Mouse (Mus musculus) heart, postnatal 0 days (tissue): ENCODE measurements around the gene Fancf.

Experiments
- CTCF ChIP-seq: IDR thresholded peaks from 2 replicates; pipeline ENCODE4 v1.5.1; 2016; ENCODE audit warnings: antibody characterized with exemption, control low read depth, low read depth
- EP300 ChIP-seq: IDR thresholded peaks from 2 replicates; pipeline ENCODE4 v1.6.1; 2016; ENCODE audit warnings: antibody characterized with exemption, low read depth

DNA sequence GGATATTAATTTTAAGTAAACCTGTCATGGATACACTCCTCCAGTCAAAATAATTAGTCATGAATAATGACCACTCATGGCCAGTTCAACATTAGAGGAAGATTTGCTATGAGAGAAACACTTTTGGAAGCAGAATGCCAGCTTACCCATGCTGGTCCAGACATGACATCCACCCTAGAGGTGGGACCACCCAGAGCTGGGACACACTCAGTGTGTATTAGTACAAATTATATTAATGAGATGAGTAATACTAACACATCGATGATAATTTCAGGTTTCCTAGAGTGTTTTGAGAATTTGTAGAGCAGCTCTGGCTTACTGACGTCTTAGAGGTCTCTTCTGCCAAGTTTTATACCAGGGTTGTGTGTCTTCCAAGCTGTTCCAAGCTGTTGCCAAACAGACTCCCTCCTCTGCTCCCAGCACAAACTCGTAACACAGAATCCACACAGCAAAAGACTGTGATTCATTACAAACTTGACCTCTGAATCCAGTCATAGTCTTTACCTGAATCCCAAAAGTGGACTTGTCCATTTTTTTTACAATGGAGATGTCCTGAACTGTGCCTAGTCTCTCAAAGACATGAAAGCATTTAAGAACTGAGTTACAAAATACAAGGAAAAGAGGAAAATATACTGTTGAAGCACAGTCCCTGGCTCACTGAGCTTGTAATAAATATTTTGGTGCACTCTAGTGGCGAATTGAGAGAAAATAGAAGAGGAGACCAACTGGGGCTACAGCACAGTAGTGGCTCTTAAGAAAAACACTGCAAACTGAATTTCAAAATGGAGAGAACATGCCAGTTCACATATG is 46.4 kb downstream of the Fancf start:
- TF ChIP-seq CTCF, result peak; percentile 23; the same call in 1 of the 2 replicates
- no peak for TF ChIP-seq EP300
